Mouse (Mus musculus): ENCODE data around the gene Fam3b.

The Fam3b gene

DNA sequence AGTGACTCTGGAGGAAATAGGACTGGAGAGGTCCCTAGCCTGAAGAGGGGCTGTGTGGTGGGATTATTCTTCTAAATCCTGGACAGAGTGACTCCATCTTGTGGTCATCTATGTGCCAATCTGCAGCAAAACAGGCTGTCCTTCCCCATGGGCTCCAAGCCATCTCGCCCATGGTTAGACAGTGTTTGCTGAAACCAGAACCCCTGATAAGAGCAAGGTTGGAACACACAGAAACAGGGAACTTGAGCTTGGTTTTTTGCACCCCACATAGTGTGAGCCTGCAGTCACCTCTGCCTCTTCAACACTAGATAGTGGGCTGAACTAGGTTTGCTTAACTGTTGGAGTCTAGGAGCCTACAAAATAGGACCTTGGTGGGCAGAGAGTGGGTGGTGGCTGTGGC is 38.1 kb downstream of the Fam3b start:
- no peak for DNase-seq

- no peak for DNase-seq
Measured at GRCm38 (mm10) chr16:97475581-97475980, 39.0 kb downstream of the Fam3b start.

GRCm38 (mm10) chr16:97474671-97475070 is 39.9 kb downstream of the Fam3b start:
- no peak for DNase-seq

DNA sequence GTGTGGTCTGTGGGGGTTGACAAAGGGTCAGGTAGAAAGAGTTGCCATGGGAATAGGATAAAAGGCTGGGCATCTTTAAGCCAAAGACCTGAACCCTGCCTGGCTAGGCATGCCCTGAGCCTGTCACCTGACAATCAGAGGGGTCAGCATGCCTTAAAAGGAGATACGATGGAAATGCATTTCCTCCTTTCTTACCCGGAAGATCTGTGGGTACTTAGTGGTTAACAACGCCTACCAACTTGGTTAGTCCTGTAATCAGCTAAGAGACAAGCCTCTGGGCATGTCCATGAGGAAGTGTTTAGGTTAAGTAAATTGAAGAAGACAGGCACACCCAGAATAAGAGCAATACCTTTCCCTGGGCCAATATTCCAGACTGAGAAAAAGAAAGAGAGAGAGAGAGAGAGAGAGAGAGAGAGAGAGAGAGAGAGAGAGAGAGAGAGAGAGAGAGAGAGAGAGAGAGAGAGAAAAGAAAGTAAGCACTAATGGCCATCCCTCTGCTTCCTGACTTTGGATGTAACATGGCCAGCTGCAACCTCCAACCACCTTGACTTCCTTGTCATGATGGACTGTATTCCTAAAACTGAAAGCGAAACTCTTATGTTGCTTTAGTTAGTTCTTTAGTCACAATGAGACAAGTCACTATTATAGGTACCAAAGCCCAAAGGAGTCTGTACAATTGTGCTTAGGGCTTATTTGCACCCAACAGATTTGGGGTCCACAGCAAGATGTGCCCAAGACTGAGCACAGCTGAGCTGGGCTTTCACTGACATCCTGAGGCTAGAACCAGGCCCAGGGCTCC is 46.4 kb downstream of the Fam3b start:
- DNase-seq = no peak

DNA sequence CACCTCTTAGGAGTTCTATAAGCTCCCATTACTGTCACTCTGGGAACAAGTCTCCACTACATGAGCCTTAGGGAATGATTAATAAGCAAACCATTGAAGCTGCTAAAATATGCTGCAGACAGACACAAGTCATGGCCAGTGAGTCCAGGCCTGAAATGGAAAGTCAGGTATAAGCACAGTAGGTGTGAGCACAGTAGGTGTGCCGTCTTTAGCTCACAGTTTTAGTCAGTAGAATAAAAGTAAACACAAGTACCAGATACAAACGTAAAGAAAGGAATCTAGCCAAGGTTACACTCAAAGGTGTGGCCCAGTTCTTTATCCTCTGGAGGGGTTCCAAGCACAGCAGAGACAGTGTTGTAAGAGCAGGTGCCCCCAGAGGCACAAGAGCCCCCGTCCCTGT is 47.1 kb downstream of the Fam3b start:
- no peak for DNase-seq

DNA sequence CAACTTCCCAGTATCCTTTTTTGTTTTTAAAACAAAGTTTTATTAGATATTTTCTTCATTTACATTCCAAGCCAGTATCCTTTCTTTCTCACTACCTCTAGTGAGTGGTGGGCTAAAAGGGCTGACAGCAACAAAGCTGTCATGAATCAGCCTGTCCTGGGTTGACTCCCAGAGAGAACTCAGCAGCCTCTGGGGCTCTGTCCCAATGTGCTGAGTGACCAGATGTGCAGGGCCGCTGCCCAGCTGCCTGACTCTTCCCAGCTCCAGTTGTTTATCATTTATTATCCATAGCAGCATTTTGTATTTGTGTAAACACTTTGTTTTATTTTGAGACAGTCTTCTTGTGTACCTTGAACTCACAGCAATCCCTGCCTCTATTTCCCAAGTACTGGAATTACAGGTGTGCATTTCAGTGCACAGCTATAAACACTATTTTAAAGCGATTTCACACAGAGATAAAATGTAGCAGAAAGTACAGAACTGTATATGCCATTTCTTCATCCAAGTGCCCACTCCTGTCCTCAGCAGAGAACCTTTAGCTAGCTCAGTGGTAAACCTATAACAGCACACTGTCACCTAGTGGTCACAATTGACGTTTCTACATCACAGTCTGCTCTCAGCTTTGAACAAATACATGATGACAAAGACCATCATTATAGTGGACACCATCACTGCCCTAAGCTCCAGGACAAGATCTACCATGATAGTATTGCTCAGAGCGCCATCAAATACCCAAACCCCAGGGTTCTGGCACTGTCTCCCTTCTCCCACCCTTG is 48.2 kb downstream of the Fam3b start:
- DNase-seq = no peak

- DNase-seq = peak; percentile 18
Measured at GRCm38 (mm10) chr16:97462481-97463181, 52.0 kb downstream of the Fam3b start, which contains the start of gene Mx1. TSS of gene Mx1 (minus strand) at chr16:97462907.

- DNase-seq = no peak
Measured at GRCm38 (mm10) chr16:97461271-97461670, 53.3 kb downstream of the Fam3b start.

- DNase-seq = no peak
Measured at GRCm38 (mm10) chr16:97459831-97460230, 54.8 kb downstream of the Fam3b start.

- no peak for DNase-seq
Measured at GRCm38 (mm10) chr16:97447386-97447785, 67.2 kb downstream of the Fam3b start.

GRCm38 (mm10) chr16:97443670-97444263 is 70.8 kb downstream of the Fam3b start:
- DNase-seq = peak; percentile 34

GRCm38 (mm10) chr16:97441967-97442366 is 72.6 kb downstream of the Fam3b start:
- DNase-seq = no peak

DNA sequence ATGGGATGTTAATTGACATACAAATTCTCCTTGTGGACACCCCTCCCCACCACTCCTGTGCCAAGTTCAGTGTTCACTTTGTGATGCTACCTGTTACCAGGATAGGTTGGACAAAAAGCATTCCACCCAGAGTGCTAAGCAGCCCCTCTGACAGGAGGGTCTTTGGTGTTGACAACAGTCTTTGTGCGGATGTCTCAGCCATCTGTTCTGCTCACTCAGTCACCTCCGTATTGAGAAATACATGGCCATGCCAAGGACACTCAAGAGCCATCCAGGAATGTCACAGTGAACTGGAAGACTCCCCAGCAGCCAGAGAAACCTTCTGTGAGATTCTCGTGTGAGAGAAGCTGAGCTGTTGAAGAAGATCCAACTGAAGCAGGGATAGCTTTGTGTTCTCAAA is 76.4 kb downstream of the Fam3b start:
- DNase-seq = no peak

DNA sequence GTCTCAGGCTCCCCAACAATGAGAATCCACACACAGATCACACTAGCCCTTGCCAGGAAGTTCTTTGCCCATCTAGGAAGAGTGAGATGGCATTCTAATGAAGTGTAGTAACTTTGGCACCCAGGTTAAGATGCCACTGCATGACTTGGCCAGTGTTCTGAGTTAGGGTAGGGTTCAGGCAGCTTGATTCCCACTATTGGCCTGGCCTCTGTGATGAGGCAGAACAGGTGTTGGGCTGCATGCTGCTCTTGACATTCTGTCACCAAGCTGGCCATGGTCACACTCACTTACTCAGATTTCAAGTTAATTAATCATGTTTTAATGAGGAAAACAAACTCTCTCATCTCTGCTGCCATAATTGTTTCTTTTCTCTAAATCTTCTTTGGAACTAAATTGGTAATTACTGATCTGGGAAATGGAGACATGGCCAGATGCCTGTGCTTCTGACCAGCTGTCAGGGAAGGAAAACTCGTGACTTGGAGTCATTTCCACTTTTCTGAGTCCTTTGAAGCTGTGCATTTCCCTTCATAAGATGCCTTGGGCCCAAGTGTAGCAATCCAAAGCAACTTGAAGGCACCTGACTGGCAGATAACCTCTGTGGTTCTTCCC is 77.1 kb downstream of the Fam3b start:
- no peak for DNase-seq

DNA sequence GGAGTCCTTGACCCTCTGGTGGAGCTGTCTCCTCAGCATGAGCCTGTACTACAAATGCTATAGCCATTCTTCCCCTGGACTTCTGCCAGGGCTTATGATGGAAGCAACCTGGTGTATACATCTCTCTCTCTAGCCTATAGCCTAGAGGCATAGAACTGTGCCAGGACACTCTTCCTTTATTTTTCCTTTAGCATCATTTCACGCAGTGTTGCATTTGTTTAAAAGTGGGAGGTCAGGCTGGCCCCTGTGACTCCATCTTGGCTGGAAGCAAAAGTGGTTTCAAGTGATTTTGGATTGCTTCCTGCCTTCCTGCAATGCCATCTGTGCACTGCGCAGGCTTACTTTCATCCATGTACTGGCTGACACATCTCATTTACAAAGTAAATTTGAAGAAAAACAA is 80.4 kb downstream of the Fam3b start:
- DNase-seq = no peak

DNA sequence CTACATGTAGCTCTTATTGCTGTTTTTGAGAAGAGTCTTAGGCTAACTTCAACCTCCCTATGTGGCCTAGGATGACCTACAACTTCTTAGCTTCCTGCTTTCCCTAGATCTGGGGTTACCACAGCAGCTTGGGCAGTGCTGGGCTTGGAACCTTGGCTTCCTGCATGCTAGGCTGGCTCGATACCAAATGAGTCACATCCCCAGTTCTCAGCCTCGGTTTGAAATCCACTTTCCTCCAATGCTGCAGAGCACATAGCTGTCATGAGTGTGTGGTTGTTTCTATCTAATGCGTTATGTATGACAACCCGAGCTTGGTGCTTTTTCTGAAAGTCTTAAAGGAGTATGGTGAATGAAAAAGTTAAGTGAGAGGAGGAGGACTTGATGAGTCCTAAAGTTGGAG is 83.3 kb downstream of the Fam3b start:
- DNase-seq = no peak

- no peak for DNase-seq
Measured at GRCm38 (mm10) chr16:97430091-97430490, 84.5 kb downstream of the Fam3b start.

GRCm38 (mm10) chr16:97428026-97428425 is 86.6 kb downstream of the Fam3b start:
- DNase-seq = no peak

GRCm38 (mm10) chr16:97423627-97424026 is 91.0 kb downstream of the Fam3b start:
- DNase-seq = no peak

DNA sequence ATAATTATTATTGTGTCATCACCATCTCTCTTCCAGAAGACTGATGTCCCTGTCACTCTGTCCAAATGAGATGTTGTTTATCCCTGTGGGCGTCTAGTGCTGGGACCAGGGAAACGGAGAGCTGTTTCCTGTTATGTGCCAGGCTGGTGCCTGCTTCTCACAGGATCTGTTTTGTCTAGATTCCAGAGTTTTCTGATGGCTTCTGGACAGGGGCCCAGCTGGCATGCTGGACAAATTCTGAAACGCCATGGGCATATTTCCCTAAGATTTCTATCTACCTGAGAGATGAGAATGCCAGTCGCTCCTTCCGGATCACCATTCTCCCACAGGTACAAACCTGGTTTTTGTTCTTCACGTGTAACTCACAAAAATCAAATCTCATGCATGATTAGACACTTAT is 92.9 kb downstream of the Fam3b start:
- no peak for DNase-seq
